Mouse (Mus musculus) limb, embryonic 11.5 days (tissue): ENCODE data around the gene Cngb1. TPM values are rescaled to one million over a fixed set of nuclear protein-coding genes. Genes with fewer than 3 reads are reported as not detected.

ENCODE experiments used
- ATAC-seq: fragments of 200-750 bp; cut with Nextera tagmentation; 2 replicates; pipeline ENCODE4 v1.8.0; 2017; ENCODE audit warnings: low read depth; ENCODE audit not compliant: insufficient number of reproducible peaks, low FRiP score, low TSS enrichment
- DNase-seq: peaks from one replicate; pipeline ENCODE4 v3.0.0-alpha.2; 2015; ENCODE audit warnings: low spot score
- H3K27ac ChIP-seq: fragments of 300-500 bp; sonication (generic); replicated peaks from 2 replicates; pipeline ENCODE4 v1.5.1; 2014; ENCODE audit warnings: low read depth, mild to moderate bottlenecking, low read length
- H3K27me3 ChIP-seq: fragments of 300-500 bp; sonication (generic); 2 replicates; pipeline ENCODE4 v1.6.1; 2014; ENCODE audit warnings: mild to moderate bottlenecking, low read length, mixed read lengths; ENCODE audit not compliant: control insufficient read depth, insufficient read depth
- H3K36me3 ChIP-seq: fragments of 300-500 bp; sonication (generic); 2 replicates; pipeline ENCODE4 v1.6.1; 2014; ENCODE audit warnings: mild to moderate bottlenecking, low read length, moderate library complexity, mixed read lengths; ENCODE audit not compliant: control insufficient read depth, insufficient read depth
- H3K4me1 ChIP-seq: fragments of 300-500 bp; sonication (generic); 2 replicates; pipeline ENCODE4 v1.6.1; 2014; ENCODE audit warnings: low read length, mixed read lengths; ENCODE audit not compliant: control insufficient read depth, insufficient read depth
- H3K4me2 ChIP-seq: fragments of 300-500 bp; sonication (generic); 2 replicates; pipeline ENCODE4 v1.6.1; 2014; ENCODE audit warnings: low read depth, mild to moderate bottlenecking, moderate library complexity; ENCODE audit not compliant: severe bottlenecking
- H3K4me3 ChIP-seq: fragments of 300-500 bp; sonication (generic); 2 replicates; pipeline ENCODE4 v1.5.1; 2014; ENCODE audit warnings: low read depth, low read length
- H3K9ac ChIP-seq: fragments of 300-500 bp; sonication (generic); 2 replicates; pipeline ENCODE4 v1.6.1; 2014; ENCODE audit warnings: mild to moderate bottlenecking, low read length
- H3K9me3 ChIP-seq: fragments of 300-500 bp; sonication (generic); 2 replicates; pipeline ENCODE4 v1.6.1; 2016; ENCODE audit warnings: low read length; ENCODE audit not compliant: control insufficient read depth
- WGBS: fragments of 180-500 bp; shearing (Covaris S2); extraction: QIAGEN DNeasy Blood & Tissue Kit; methylation state at CpG from one replicate; pipeline ENCODE4 v1.1.7; 2014; 5-methylcytosine and 5-hydroxymethylcytosine counted together
- polyA plus RNA-seq: library from polyadenylated mRNA; unstranded; fragments of >200 nt; fragmentation: Nextera tagmentation; extraction: Ambion mirVana; gene quantifications from 2 replicates; pipeline ENCODE4 v1.2.1, GENCODE M21; 2014

The Cngb1 gene
- not detected in 2 replicates for polyA plus RNA-seq

DNA sequence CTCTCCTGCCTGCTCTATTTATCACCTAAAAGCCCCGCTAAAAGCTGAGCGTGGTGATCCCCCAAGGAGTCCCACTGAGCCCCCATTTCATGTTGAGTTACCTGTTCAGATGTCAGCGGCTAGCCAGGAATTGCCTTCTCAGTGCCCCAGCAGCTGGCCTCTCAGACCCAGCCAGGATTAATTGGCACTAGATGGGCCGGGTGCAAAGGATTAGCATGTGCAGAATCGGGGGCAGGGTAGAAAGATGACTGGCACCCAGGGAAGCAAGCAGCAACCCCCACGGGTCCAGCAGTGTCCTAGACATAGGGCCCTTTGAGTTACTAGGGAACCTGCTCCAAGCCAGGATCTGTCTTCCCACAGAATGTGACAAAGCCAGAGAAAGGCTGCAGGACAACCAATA, at the start of gene Cngb1:
Gene Cngb1 (minus strand): TSS at position 155 of the 400 bp plus-strand sequence.
- Histone ChIP-seq H3K9ac (no peak within 1 kb of the TSS), H3K4me3 (no peak within 1 kb of the TSS), H3K4me2 (no peak within 1 kb of the TSS), H3K36me3 (no peaks in the 10 kb centered on the region), H3K27me3 (no peaks in the 10 kb centered on the region), H3K4me1 (no peaks in the 10 kb centered on the region), H3K9me3 (no peaks in the 10 kb centered on the region), H3K27ac (no peak within 1 kb of the TSS)
- ATAC-seq (no peak), DNase-seq (no peak)
- 45% methylated on average over 6 of the region's 6 CpGs for WGBS

DNA sequence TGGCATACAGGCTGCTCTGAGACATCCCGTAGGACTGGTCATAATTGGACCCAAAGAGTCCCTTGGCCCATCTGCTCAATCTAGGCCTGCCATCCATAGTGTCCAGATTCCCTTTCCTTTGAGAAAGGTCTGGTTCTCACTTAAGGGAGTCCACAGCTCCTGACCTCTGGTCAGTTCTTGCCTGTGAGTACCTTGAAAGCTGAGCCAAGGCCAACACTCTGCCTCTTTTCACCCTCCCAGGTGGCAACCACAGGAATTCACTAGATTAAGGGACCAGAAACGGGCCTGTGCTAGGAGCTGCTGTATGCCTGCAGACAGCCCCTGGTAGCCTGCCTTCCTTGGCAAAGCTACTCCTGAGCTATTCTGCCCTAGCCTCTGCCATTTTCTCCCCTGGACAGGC, 48.2 kb upstream of the Cngb1 start:
- DNase-seq: no peak
- 87% methylated on average over 2 of the region's 2 CpGs for WGBS
- Histone ChIP-seq H3K9me3 (no peaks in the 10 kb centered on the region), H3K27ac (no peak overlapping the region), H3K27me3 (peaks cover 3% of the 10 kb centered on the region), H3K4me2 (no peak overlapping the region), H3K9ac (no peak overlapping the region), H3K4me1 (0 out of 2 replicates have a peak, but pooled peaks cover 6% of the 10 kb centered on the region), H3K4me3 (no peak overlapping the region), H3K36me3 (no peaks in the 10 kb centered on the region)
- no peak for ATAC-seq

DNA sequence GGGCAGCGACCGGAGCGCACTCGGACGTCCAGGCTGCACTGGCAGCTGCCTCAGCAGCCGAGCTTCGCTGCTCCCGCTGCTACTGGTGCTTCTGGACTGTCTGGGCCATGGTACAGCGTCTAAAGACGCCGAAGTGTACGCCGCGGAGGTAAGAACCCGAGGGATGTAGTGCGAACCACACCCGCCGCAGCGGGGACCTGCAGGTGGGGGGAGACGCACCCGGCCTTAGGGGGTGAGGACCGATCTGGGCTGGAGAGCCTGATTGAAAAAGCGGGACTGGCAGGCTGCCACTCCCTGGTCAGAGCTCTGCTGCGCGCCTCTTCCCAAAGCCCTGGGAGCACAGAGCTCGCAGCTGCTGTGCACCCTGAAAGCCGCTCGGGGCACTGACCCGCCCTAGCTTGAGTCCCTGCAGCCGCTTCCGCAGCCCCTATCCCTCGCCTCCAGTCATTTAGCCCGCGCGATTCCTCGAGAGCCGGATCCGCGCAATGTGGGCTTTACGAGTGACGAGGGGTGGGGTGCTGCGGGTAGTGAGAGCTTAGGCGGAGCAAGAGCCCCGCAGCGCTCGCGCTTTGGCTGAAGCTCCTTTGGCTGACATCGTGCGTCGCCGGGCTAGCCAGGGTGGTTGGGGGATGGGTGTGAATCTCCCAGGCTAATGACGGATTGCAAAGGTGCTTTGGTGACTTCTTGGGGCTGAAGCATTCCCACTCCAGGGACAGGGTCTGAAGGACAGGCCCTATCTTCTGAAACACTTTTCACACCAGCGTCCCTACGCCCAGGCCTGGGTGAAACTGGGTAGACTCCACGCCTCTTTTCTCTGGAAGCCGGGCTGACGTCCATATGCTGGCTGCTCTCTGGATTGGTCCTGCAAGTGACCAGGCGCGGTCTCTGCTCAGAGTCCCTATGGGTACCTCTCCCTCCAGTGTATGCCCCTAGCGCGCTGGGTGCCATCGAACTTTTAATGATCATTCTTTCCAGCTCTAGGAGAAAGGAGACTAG, 46.8 kb upstream of the Cngb1 start:
- Histone ChIP-seq H3K27ac (no peak overlapping the region), H3K4me3 (peak overlapping the region; percentile 68), H3K27me3 (peaks cover 3% of the 10 kb centered on the region), H3K9me3 (no peaks in the 10 kb centered on the region), H3K36me3 (no peaks in the 10 kb centered on the region), H3K9ac (peak overlapping the region; percentile 82), H3K4me1 (0 out of 2 replicates have a peak, but pooled peaks cover 6% of the 10 kb centered on the region), H3K4me2 (peak overlapping the region; percentile 94)
- DNase-seq: peak; percentile 73
- peak; percentile 32 for ATAC-seq
- 1% methylated on average over 62 of the region's 62 CpGs for WGBS

DNA sequence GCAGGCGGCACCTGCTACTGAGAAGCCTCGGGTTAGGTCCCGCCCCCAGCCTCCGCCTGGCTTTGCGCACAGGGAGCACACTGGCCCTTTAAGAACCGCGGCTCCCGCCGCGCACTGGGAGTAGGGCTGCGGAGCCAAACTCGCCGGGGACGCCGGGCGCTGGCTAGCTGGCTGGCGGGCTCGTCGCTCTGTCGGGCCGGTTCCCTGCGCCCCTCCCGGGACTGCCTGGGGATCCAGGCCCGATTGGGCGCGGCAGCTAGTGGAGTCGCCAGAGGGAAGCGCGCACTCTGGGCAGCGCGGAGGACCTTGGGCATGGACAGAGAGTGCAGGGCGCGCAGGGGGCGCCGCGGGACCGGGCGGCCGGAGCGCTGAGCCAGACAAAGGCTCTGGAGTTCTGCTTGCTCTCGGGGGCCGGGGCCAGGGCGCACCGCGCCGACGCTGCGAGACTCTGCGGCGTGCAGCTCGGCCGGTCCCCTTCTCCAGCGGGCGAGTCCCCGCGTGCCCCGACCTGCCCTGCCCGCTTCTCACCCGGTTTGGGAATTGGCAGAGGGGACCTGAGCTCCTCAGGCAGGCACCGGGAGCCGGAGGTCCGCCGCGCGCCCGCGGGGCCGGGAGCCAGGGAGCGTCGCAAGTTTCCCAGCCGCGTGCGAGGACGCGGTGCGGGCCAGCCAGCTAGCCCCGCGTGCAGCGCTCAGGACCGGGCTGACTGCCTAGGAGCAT, 45.9 kb upstream of the Cngb1 start, which contains the start of gene Mmp15:
Gene Mmp15 (plus strand): TSS at position 118 of the 720 bp plus-strand sequence.
- DNase-seq (peak; percentile 83), ATAC-seq (peak; percentile 55)
- no peak within 1 kb of the TSS; the same call in 1 of the 2 replicates for H3K27ac ChIP-seq
- WGBS: under 1% methylated on average over 77 of the region's 80 CpGs
- H3K9me3 ChIP-seq: no peaks in the 10 kb centered on the region
- H3K36me3 ChIP-seq: no peaks in the 10 kb centered on the region
- peak within 1 kb of the TSS; percentile 68 for H3K4me3 ChIP-seq
- 0 out of 2 replicates have a peak, but pooled peaks cover 6% of the 10 kb centered on the region for H3K4me1 ChIP-seq
- H3K27me3 ChIP-seq: peaks cover 3% of the 10 kb centered on the region
- H3K9ac ChIP-seq: peak within 1 kb of the TSS; percentile 82
- peak within 1 kb of the TSS; percentile 94 for H3K4me2 ChIP-seq

DNA sequence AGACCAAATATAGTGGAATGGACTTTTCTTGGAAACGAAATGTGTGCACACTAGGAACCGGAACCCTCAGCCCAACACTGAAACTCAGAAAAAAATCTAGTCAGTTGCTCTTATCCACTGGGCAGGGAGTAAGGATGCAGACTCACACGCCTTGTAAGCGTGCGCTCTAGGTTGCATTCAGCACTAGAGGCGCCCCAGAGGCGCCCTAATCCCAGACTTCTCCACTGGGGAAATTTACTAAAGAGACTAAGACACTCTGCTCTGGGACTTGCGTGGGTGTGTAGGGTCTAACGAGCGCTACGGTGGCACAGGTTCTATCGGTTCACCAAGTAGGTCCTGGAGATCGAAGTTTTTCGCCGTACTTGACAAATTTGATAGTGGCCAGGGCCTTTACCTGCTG, 45.1 kb upstream of the Cngb1 start:
- 6% methylated on average over 15 of the region's 15 CpGs for WGBS
- H3K36me3 ChIP-seq: no peaks in the 10 kb centered on the region
- H3K27me3 ChIP-seq: peaks cover 3% of the 10 kb centered on the region
- 0 out of 2 replicates have a peak, but pooled peaks cover 6% of the 10 kb centered on the region for H3K4me1 ChIP-seq
- peak overlapping the region; percentile 68; the same call in 1 of the 2 replicates for H3K4me3 ChIP-seq
- H3K9ac ChIP-seq: no peak overlapping the region
- no peaks in the 10 kb centered on the region for H3K9me3 ChIP-seq
- H3K27ac ChIP-seq: no peak overlapping the region
- DNase-seq (peak; percentile 52), ATAC-seq (no peak)
- H3K4me2 ChIP-seq: peak overlapping the region; percentile 94

DNA sequence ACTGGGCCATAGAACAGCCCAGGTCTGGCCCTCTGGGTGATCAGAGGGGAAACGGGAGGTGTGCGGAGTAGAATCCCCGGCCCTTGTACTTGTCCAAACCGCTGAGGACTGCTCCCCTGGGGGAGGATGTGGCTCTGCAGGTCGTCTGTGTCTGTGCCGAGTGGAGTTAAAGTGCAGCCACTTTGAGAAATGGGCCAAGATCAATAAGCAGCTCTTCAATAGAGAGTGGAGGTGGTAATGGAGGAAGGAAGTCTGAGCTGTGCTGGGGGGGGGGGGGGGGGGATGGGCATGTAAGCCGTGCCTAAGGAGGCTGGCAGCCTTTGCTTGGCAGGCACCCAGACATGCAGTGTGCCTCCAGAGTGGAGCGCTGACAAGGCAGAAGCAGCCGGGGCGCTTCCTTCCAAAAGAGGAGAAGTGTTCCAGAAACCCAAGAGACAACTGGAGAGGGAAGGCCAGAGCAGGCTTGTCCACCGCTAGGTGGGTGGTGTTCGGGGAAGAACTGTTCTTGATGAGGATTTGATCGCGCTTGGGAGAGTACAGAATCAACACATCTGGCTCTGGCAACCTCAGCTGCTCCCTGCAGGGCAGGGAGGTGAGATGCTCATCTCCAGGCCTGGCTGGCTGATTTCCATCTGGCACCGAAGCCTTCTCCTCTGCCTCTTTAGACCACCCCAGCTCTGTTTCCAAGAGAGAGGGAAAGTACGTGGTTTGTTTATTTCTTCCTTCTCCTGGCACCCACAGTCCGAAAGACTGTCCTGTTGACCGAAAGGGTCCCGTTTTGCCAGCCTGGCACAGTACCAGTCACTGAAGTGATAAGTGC, 42.6 kb upstream of the Cngb1 start:
- WGBS: 67% methylated on average over 19 of the region's 19 CpGs
- no peaks in the 10 kb centered on the region for H3K9me3 ChIP-seq
- H3K4me1 ChIP-seq: 0 out of 2 replicates have a peak, but pooled peaks cover 6% of the 10 kb centered on the region
- no peak overlapping the region for H3K4me3 ChIP-seq
- no peak overlapping the region for H3K27ac ChIP-seq
- ATAC-seq: no peak
- H3K4me2 ChIP-seq: no peak overlapping the region
- no peak for DNase-seq
- peaks cover 3% of the 10 kb centered on the region for H3K27me3 ChIP-seq
- no peaks in the 10 kb centered on the region for H3K36me3 ChIP-seq
- H3K9ac ChIP-seq: no peak overlapping the region

DNA sequence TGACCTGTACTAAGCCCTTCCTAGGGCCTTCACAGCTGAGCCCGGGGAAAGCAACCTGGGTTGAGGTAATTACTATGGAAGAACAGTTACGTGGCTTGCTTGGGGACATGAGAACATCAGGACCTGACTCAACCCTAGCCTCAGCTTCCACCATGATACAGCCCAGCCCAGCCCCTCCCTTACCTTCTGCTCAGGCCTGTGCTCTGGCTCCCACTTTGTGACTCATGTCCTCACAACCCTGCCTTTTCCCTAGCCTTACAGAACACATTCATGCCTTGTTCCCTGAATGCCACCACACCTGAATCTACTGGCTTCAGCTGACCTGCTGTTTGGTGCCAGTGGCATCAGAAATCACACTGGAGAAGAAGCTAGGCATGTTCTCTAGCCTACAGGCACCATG, 42.0 kb upstream of the Cngb1 start:
- 79% methylated on average over 2 of the region's 2 CpGs for WGBS
- no peak overlapping the region for H3K4me3 ChIP-seq

More for the DNA sequence above, 42.0 kb upstream of the Cngb1 start:
- no peak overlapping the region for H3K27ac ChIP-seq
- no peak for ATAC-seq
- no peak for DNase-seq
- peaks cover 3% of the 10 kb centered on the region for H3K27me3 ChIP-seq
- no peak overlapping the region for H3K4me2 ChIP-seq
- no peaks in the 10 kb centered on the region for H3K9me3 ChIP-seq
- 0 out of 2 replicates have a peak, but pooled peaks cover 2% of the 10 kb centered on the region for H3K4me1 ChIP-seq
- no peak overlapping the region for H3K9ac ChIP-seq
- H3K36me3 ChIP-seq: no peaks in the 10 kb centered on the region
